Mouse (Mus musculus) midbrain, embryonic 11.5 days (tissue): Measurements from ENCODE around the gene Tyro3. TPM values are rescaled to one million over a fixed set of nuclear protein-coding genes. Genes with fewer than 3 reads are reported as not detected.
A peak's percentile ranks its signal among the peaks of the same experiment; 100 is the strongest.

Source experiments
- ATAC-seq: fragments of 200-750 bp; cut with Nextera tagmentation; 2 replicates; pipeline ENCODE4 v1.8.0; 2017; ENCODE audit warnings: moderate TSS enrichment, moderate library complexity; ENCODE audit not compliant: low FRiP score
- DNase-seq: peaks from one replicate; pipeline ENCODE4 v3.0.0; 2015; ENCODE audit warnings: low spot score; ENCODE audit errors: missing footprints
- H3K27ac ChIP-seq: fragments of 300-500 bp; sonication (generic); 2 replicates; pipeline ENCODE4 v1.5.1; 2014; ENCODE audit warnings: low read depth, low read length
- H3K27me3 ChIP-seq: fragments of 300-500 bp; sonication (generic); 2 replicates; pipeline ENCODE4 v1.6.1; 2014; ENCODE audit warnings: mild to moderate bottlenecking, low read length, moderate library complexity, mixed read lengths; ENCODE audit not compliant: control insufficient read depth, insufficient read depth
- H3K36me3 ChIP-seq: fragments of 300-500 bp; sonication (generic); 2 replicates; pipeline ENCODE4 v1.6.1; 2014; ENCODE audit warnings: mild to moderate bottlenecking, low read length, moderate library complexity, mixed read lengths; ENCODE audit not compliant: control insufficient read depth, insufficient read depth
- H3K4me1 ChIP-seq: fragments of 300-500 bp; sonication (generic); 2 replicates; pipeline ENCODE4 v1.6.1; 2014; ENCODE audit warnings: low read length; ENCODE audit not compliant: control insufficient read depth, insufficient read depth
- H3K4me2 ChIP-seq: fragments of 300-500 bp; sonication (generic); 2 replicates; pipeline ENCODE4 v1.6.1; 2014; ENCODE audit warnings: mild to moderate bottlenecking, moderate library complexity
- H3K4me3 ChIP-seq: fragments of 300-500 bp; sonication (generic); 2 replicates; pipeline ENCODE4 v1.5.1; 2014; ENCODE audit warnings: low read depth, low read length
- H3K9ac ChIP-seq: fragments of 300-500 bp; sonication (generic); 2 replicates; pipeline ENCODE4 v1.6.1; 2014; ENCODE audit warnings: low read length
- H3K9me3 ChIP-seq: fragments of 300-500 bp; sonication (generic); 2 replicates; pipeline ENCODE4 v1.6.1; 2016; ENCODE audit warnings: low read length; ENCODE audit not compliant: control insufficient read depth
- WGBS: fragments of 180-500 bp; shearing (Covaris S2); extraction: QIAGEN DNeasy Blood & Tissue Kit; methylation state at CpG from one replicate; pipeline ENCODE4 v1.1.7; 2014; 5-methylcytosine and 5-hydroxymethylcytosine counted together
- polyA plus RNA-seq: library from polyadenylated mRNA; unstranded; fragments of >200 nt; fragmentation: Nextera tagmentation; extraction: Ambion mirVana; gene quantifications from 2 replicates; pipeline ENCODE4 v1.2.1, GENCODE M21; 2014

Gene Tyro3
- 19.1 and 22.6 TPM in 2 replicates for polyA plus RNA-seq

DNA sequence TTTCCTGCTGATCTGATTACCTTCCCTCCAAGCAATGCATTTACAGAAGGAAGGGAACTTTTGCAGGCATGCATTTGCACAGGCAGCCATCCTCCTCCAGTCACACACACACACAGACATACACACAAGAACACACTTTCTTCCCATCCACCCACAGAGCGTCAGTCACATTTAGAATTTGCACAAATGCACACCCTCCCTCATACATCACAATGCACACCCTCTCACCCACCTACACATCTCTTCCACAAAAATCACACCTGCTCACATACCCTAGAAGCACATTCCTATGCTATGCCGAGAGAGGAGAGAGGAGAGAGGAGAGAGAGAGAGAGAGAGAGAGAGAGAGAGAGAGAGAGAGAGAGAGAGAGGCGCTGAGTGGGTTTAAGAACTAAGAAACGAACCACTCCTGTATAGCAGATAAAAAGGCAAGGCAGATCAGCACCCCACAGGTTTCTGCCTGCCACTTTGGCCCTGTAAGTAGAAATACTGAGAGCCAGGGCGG is at the start of gene Tyro3:
Gene Tyro3, plus strand, starts transcription at position 455 of the 505 bp plus-strand sequence.
- Histone ChIP-seq H3K4me3 (no peak within 1 kb of the TSS), H3K27ac (no peak within 1 kb of the TSS), H3K4me2 (no peak within 1 kb of the TSS), H3K27me3 (peaks cover 6% of the 10 kb centered on the region; the same call in 1 of the 2 replicates), H3K9ac (no peak within 1 kb of the TSS), H3K4me1 (peaks cover 13% of the 10 kb centered on the region), H3K9me3 (no peaks in the 10 kb centered on the region), H3K36me3 (no peaks in the 10 kb centered on the region)
- DNase-seq, result no peak
- WGBS, result 72% methylated on average over 5 of the region's 5 CpGs
- ATAC-seq, result no peak

GRCm38 (mm10) chr2:119749260-119749659 is 48.3 kb upstream of the Tyro3 start:
- Histone ChIP-seq H3K27me3 (peaks cover 18% of the 10 kb centered on the region), H3K9me3 (no peaks in the 10 kb centered on the region)
- 73% methylated on average over 13 of the region's 13 CpGs for WGBS

GRCm38 (mm10) chr2:119757601-119758100 is 39.9 kb upstream of the Tyro3 start:
- DNase-seq, result peak; percentile 91
- Histone ChIP-seq H3K27me3 (peaks cover 36% of the 10 kb centered on the region), H3K4me1 (peaks cover 11% of the 10 kb centered on the region), H3K36me3 (no peaks in the 10 kb centered on the region), H3K4me2 (peak overlapping the region; percentile 99), H3K27ac (no peak overlapping the region), H3K9ac (peak overlapping the region; percentile 61), H3K9me3 (no peaks in the 10 kb centered on the region), H3K4me3 (peak overlapping the region; percentile 46)
- ATAC-seq, result peak; percentile 53
- 2% methylated on average over 31 of the region's 31 CpGs for WGBS

More at GRCm38 (mm10) chr2:119749260-119749659, 48.3 kb upstream of the Tyro3 start:
- H3K4me2 ChIP-seq, result no peak overlapping the region
- no peak for DNase-seq
- no peak overlapping the region for H3K9ac ChIP-seq
- ATAC-seq, result no peak
- H3K4me3 ChIP-seq, result no peak overlapping the region
- no peaks in the 10 kb centered on the region for H3K36me3 ChIP-seq
- no peak overlapping the region for H3K27ac ChIP-seq
- H3K4me1 ChIP-seq, result peaks cover 8% of the 10 kb centered on the region

- H3K9me3 ChIP-seq, result no peaks in the 10 kb centered on the region
- peaks cover 11% of the 10 kb centered on the region for H3K4me1 ChIP-seq
- WGBS, result under 1% methylated on average over 58 of the region's 77 CpGs
- peak overlapping the region; percentile 99 for H3K4me2 ChIP-seq
- H3K27me3 ChIP-seq, result peaks cover 36% of the 10 kb centered on the region
- H3K4me3 ChIP-seq, result peak overlapping the region; percentile 46
- H3K36me3 ChIP-seq, result no peaks in the 10 kb centered on the region
- ATAC-seq, result peak; percentile 73
- H3K9ac ChIP-seq, result peak overlapping the region; percentile 61
- no peak overlapping the region for H3K27ac ChIP-seq
- peak; percentile 93 for DNase-seq
These were observed 39.3 kb upstream of the Tyro3 start for GRCm38 (mm10) chr2:119758101-119758843.

GRCm38 (mm10) chr2:119758844-119759835 is 38.4 kb upstream of the Tyro3 start:
- Histone ChIP-seq H3K27ac (no peak overlapping the region), H3K9me3 (no peaks in the 10 kb centered on the region), H3K4me2 (peak overlapping the region; percentile 99), H3K36me3 (peaks cover 3% of the 10 kb centered on the region; the same call in 1 of the 2 replicates), H3K4me3 (peak overlapping the region; percentile 46), H3K27me3 (peaks cover 36% of the 10 kb centered on the region), H3K9ac (no peak overlapping the region; the same call in 1 of the 2 replicates), H3K4me1 (peaks cover 11% of the 10 kb centered on the region)
- DNase-seq, result peak; percentile 91
- 0 out of 2 replicates have a peak, but pooled peaks have one; percentile 15 for ATAC-seq
- 5% methylated on average over 44 of the region's 44 CpGs for WGBS

DNA sequence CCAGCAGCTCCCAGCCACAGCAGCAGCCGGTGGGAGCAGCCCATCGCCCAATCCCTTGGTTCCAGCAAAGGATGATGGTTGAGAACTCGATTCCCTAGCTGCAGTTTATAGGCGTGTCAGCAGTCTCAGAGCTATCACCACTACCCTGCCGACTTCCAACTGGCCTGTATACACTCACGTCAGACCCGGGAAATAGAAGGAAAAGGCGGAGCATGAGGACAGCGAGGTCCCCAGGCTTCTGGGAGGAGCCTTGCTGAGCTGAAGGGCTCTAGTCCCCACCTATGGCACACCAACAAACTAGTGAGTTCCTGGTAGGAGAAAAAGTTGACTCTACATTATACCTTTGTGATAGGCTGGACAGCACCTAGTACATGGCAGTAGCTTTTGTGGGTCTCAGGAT is 37.3 kb upstream of the Tyro3 start, which contains the start of gene Ltk:
Gene Ltk, minus strand, starts transcription at position 181 of the 400 bp plus-strand sequence.
- Histone ChIP-seq H3K27me3 (peaks cover 36% of the 10 kb centered on the region), H3K9ac (no peak within 1 kb of the TSS), H3K4me3 (no peak within 1 kb of the TSS), H3K36me3 (peaks cover 6% of the 10 kb centered on the region; the same call in 1 of the 2 replicates), H3K4me1 (peaks cover 11% of the 10 kb centered on the region), H3K4me2 (no peak within 1 kb of the TSS), H3K27ac (no peak within 1 kb of the TSS), H3K9me3 (no peaks in the 10 kb centered on the region)
- WGBS, result 12% methylated on average over 9 of the region's 9 CpGs
- ATAC-seq (no peak), DNase-seq (no peak)

GRCm38 (mm10) chr2:119762276-119762675 is 35.3 kb upstream of the Tyro3 start:
- Histone ChIP-seq H3K4me3 (no peak overlapping the region), H3K27ac (no peak overlapping the region), H3K4me1 (peaks cover 11% of the 10 kb centered on the region), H3K36me3 (peaks cover 8% of the 10 kb centered on the region; the same call in 1 of the 2 replicates), H3K4me2 (no peak overlapping the region), H3K27me3 (peaks cover 32% of the 10 kb centered on the region), H3K9ac (no peak overlapping the region), H3K9me3 (no peaks in the 10 kb centered on the region)
- ATAC-seq (no peak), DNase-seq (no peak)
- 82% methylated on average over 1 of the region's 1 CpGs for WGBS

DNA sequence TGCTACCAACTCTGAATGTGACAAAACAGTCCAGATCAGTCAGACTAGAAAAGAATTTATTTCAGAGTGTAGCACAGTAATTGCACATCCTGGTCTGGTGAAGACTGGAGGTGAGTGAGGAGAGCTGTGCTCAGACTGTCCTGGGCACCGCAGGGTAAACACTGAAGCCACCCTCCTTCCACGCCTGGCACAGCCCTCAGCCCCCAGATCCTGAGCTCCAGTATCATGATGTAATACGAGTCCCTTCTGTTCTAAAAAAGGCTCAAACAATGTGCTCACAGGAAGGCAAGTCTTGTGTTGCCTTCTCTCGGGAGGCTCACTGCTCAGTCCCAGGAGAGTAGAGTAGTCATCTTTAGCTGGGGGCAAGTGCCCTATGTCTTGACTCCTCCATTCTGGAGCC is 33.6 kb upstream of the Tyro3 start:
- peaks cover 15% of the 10 kb centered on the region for H3K27me3 ChIP-seq
- DNase-seq (no peak), ATAC-seq (no peak)
- H3K27ac ChIP-seq, result no peak overlapping the region
- H3K4me2 ChIP-seq, result no peak overlapping the region
- WGBS, result 81% methylated on average over 4 of the region's 4 CpGs
- H3K4me1 ChIP-seq, result 0 out of 2 replicates have a peak, but pooled peaks cover under 1% of the 10 kb centered on the region
- no peaks in the 10 kb centered on the region for H3K9me3 ChIP-seq
- peaks cover 13% of the 10 kb centered on the region for H3K36me3 ChIP-seq
- H3K9ac ChIP-seq, result no peak overlapping the region
- H3K4me3 ChIP-seq, result no peak overlapping the region
